Mouse (Mus musculus): ENCODE measurements around the gene Ajm1. TPM values are rescaled to one million over a fixed set of nuclear protein-coding genes. Genes with fewer than 3 reads are reported as not detected.
A peak's percentile ranks its signal among the peaks of the same experiment; 100 is the strongest.

The Ajm1 gene
- 14.5 and 18.9 TPM in 2 replicates for polyA plus RNA-seq (2015; fragmentation: Nextera tagmentation; extraction: Ambion mirVana)

DNA sequence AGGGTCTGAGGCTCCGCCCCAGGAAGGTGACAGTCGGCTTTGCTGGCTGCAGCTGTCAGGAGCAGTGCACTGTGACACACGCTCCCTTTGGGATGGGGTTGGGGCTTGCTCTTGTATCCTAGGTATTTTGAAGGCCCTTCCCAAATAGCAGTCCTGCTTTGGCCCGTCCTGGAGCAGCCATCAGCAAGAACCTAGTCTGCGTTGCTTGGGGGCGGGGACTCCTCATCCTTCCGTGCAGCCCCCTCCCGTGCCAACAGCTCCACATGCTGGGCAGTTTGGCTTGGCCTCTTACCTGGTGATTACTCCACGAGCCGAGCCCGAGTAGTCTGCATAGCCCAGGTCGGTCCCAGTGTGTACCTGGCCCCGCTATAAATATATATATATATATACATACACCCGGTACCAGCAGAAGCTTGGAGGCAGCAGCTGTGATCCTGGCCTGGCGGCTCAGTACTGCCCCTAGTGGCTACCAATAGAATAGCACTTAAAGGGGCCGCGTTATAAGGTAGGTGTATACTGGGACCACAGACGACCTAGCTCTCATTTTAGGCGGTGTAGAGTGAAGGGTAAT lies at the start of gene Ajm1:
TSS of gene Ajm1 (minus strand) at position 464 of the 571 bp plus-strand sequence.
- H3K4me1 ChIP-seq, result peaks cover 73% of the 10 kb centered on the region
- peaks cover 36% of the 10 kb centered on the region for H3K36me3 ChIP-seq
- no peaks in the 10 kb centered on the region for H3K9me3 ChIP-seq (replicated peaks)
- peaks cover 44% of the 10 kb centered on the region for H3K27me3 ChIP-seq (replicated peaks)
- H3K9ac ChIP-seq (replicated peaks), result peak within 1 kb of the TSS; percentile 62
- peak within 1 kb of the TSS; percentile 84 for H3K4me2 ChIP-seq
- WGBS, result 5% methylated on average over 19 of the region's 19 CpGs
- peak within 1 kb of the TSS; percentile 60 for H3K4me3 ChIP-seq (replicated peaks)
- H3K27ac ChIP-seq (replicated peaks), result peak within 1 kb of the TSS; percentile 71
- ATAC-seq (ENCODE audit: low FRiP score), result peak; percentile 78

DNA sequence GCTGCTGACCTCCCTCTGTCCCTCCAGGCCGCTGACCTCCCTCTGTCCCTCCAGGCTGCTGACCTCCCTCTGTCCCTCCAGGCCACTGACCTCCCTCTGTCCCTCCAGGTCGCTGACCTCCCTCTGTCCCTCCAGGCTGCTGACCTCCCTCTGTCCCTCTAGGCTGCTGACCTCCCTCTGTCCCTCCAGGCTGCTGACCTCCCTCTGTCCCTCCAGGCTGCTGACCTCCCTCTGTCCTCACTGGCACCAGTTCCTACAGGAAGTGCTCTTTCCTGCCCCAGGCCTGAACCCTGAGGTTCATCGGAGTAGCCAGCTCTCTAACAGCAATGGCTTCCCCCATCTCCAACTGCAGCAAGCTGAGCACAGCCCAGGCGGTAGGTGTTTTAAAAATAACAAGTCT lies 47.2 kb upstream of the Ajm1 start:
- Histone ChIP-seq H3K4me3 (replicated peaks) (no peak overlapping the region), H3K27me3 (replicated peaks) (no peaks in the 10 kb centered on the region)

DNA sequence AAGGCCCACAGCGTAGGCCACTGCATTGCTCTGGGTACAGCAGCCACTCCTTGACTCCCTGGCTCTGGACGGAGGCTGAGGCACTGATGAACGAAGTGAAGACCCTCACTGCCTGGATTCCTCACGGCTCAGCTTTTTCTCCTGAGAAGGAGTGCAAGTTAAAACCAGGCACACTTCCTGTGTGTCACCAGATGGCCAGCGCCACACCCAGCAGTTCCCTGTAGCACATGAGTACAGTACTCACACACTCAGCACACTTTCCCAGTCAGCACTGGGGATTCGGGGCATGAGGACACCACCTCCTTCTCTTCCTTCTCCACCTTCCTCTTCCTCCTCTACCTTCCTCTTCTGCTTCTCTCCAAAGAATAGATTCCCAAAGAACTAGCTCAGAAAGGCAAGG lies 46.3 kb upstream of the Ajm1 start, which contains the start of gene Fcna:
TSS of gene Fcna (minus strand) at position 220 of the 400 bp plus-strand sequence.
- Histone ChIP-seq H3K4me3 (replicated peaks) (no peak within 1 kb of the TSS), H3K4me1 (no peaks in the 10 kb centered on the region), H3K9me3 (replicated peaks) (no peaks in the 10 kb centered on the region), H3K4me2 (no peak within 1 kb of the TSS), H3K27ac (replicated peaks) (no peak within 1 kb of the TSS), H3K27me3 (replicated peaks) (no peaks in the 10 kb centered on the region), H3K9ac (replicated peaks) (no peak within 1 kb of the TSS), H3K36me3 (no peaks in the 10 kb centered on the region)
- no peak for ATAC-seq (ENCODE audit: low FRiP score)
- WGBS, result 93% methylated on average over 6 of the region's 6 CpGs

More for the DNA sequence above, 47.2 kb upstream of the Ajm1 start:
- Histone ChIP-seq H3K9me3 (replicated peaks) (no peaks in the 10 kb centered on the region), H3K27ac (replicated peaks) (no peak overlapping the region), H3K4me1 (no peaks in the 10 kb centered on the region), H3K9ac (replicated peaks) (no peak overlapping the region), H3K4me2 (no peak overlapping the region), H3K36me3 (no peaks in the 10 kb centered on the region)
- 49% methylated on average over 4 of the region's 4 CpGs for WGBS
- ATAC-seq (ENCODE audit: low FRiP score), result no peak

DNA sequence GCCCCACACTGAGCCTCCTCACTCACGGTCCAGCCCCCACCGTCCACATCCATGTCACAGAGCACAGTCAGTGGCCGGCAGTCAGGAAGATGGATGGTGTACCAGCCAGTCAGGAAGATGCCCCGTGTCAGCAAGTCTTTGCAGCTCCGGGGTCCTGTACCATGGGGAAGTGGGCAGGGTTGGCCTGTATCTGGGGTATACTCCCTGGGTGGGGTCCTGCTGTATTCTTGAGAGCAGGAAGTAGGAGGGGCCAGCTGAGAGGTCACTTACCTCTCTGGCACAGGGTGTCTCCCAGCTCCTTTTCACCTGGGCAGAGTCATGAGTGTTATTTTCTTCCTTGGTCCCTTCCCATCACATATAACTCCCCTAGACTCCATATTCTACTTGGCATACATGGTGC lies 44.4 kb upstream of the Ajm1 start:
- ATAC-seq (ENCODE audit: low FRiP score), result no peak
- no peaks in the 10 kb centered on the region for H3K9me3 ChIP-seq (replicated peaks)
- 51% methylated on average over 5 of the region's 5 CpGs for WGBS
- H3K9ac ChIP-seq (replicated peaks), result no peak overlapping the region
- H3K36me3 ChIP-seq, result no peaks in the 10 kb centered on the region
- H3K4me1 ChIP-seq, result peaks cover 9% of the 10 kb centered on the region
- H3K4me2 ChIP-seq, result no peak overlapping the region
- H3K4me3 ChIP-seq (replicated peaks), result no peak overlapping the region
- H3K27ac ChIP-seq (replicated peaks), result no peak overlapping the region
- no peaks in the 10 kb centered on the region for H3K27me3 ChIP-seq (replicated peaks)

DNA sequence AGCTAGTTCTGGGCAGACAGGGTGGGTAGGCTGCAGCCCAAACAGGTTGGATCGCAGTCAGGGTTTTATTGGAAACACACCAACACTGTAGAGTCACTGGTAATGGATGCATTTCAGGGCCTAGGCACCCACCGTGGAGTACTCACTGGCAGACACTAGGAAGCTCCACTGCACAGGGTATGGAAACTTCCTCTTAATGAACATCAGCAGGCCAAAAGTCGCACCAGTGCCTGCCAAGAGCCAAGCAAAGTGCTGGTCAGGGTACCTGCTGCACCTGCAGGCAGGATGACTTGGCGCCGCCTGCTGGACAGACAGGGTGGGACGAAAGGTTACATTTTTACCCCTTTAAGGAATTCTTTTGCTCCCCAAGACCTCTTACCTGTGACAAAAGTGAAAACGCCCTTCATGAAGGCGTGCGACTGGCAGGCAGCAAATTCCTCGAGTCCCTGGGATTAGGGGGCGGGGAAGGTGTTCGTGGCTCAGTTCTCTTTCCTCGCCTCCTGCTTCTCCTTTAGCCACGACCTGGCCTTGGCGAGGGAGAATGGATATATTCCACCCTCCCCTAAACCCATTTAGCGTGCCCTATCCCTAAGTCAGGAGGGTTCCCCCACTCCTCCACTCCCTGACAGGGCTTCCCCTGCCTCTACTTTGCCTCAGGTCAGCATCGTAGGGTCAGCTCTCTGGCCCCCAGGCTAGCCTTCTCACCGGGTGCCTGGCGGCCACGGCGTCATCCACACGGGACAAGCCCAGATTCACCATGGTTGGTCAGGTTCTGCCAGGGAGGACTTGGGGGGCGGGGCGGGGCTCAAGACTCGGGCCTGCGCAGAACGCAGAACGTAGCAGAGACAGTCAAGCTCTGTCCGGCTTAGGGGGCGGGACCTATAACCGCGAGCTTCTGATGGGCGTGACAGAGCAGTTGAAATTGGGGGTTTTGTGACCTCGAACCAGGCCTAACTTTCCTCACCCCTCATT lies 40.0 kb upstream of the Ajm1 start, which contains the start of gene Tmem141:
TSS of gene Tmem141 (minus strand) at position 777 of the 972 bp plus-strand sequence.
- Histone ChIP-seq H3K9ac (replicated peaks) (peak within 1 kb of the TSS; percentile 55), H3K9me3 (replicated peaks) (no peaks in the 10 kb centered on the region), H3K4me3 (replicated peaks) (peak within 1 kb of the TSS; percentile 55), H3K4me2 (peak within 1 kb of the TSS; percentile 83), H3K27me3 (replicated peaks) (peaks cover 20% of the 10 kb centered on the region), H3K36me3 (no peaks in the 10 kb centered on the region), H3K27ac (replicated peaks) (peak within 1 kb of the TSS; percentile 75), H3K4me1 (peaks cover 15% of the 10 kb centered on the region)
- peak; percentile 94 for ATAC-seq (ENCODE audit: low FRiP score)
- 7% methylated on average over 34 of the region's 34 CpGs for WGBS

DNA sequence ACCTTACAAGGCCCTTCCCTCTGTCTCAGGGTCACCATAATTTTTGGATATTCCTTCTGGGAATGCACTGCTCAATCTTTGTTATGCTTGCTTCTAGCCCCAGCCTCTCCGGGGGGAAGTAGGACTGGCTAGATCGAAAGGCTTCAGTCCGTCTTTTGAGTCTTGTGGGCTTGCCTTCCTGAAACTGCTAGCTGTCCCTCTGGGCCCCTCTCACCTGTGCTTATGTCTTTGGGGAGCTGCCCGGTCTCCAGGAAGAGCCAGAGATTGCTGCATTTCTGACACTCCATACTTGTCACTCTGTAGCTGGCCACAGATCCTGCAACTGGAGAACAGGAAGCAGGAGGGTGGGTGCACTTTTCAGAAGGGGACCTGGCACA lies 39.3 kb upstream of the Ajm1 start:
- H3K36me3 ChIP-seq, result no peaks in the 10 kb centered on the region
- H3K27ac ChIP-seq (replicated peaks), result peak overlapping the region; percentile 75; the same call in 1 of the 2 replicates
- WGBS, result 88% methylated on average over 4 of the region's 4 CpGs

DNA sequence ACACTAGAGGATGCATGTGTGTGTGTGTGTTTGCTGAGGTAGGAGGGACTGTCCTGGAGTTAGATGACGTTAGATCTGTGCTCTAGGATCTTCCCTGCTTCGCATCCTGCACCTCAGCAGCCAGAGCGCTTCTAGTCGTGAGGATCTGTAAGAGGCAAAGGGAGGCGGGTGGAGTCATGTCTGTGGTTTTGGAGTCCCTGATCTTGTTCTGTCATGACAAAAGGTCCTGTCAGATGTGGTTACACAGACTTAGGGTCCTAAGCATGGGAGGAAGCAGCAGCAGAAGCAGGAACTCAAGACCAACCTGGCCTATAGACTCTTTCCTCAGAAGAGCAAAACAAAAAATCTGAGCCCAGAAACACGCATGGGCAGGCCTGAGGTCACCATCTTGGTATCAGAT lies 38.8 kb upstream of the Ajm1 start:
- no peak overlapping the region for H3K4me3 ChIP-seq (replicated peaks)
- H3K9me3 ChIP-seq (replicated peaks), result no peaks in the 10 kb centered on the region
- ATAC-seq (ENCODE audit: low FRiP score), result no peak
- H3K4me1 ChIP-seq, result peaks cover 20% of the 10 kb centered on the region
- WGBS, result 85% methylated on average over 6 of the region's 6 CpGs
- peaks cover 31% of the 10 kb centered on the region for H3K27me3 ChIP-seq (replicated peaks)
- H3K9ac ChIP-seq (replicated peaks), result no peak overlapping the region
- no peaks in the 10 kb centered on the region for H3K36me3 ChIP-seq
- peak overlapping the region; percentile 83; the same call in 1 of the 2 replicates for H3K4me2 ChIP-seq
- H3K27ac ChIP-seq (replicated peaks), result no peak overlapping the region

More for the DNA sequence above, 39.3 kb upstream of the Ajm1 start:
- peaks cover 27% of the 10 kb centered on the region for H3K27me3 ChIP-seq (replicated peaks)
- no peak for ATAC-seq (ENCODE audit: low FRiP score)
- peak overlapping the region; percentile 55 for H3K4me3 ChIP-seq (replicated peaks)
- H3K4me2 ChIP-seq, result peak overlapping the region; percentile 83
- H3K9me3 ChIP-seq (replicated peaks), result no peaks in the 10 kb centered on the region
- peaks cover 20% of the 10 kb centered on the region for H3K4me1 ChIP-seq
- H3K9ac ChIP-seq (replicated peaks), result peak overlapping the region; percentile 55; the same call in 1 of the 2 replicates

DNA sequence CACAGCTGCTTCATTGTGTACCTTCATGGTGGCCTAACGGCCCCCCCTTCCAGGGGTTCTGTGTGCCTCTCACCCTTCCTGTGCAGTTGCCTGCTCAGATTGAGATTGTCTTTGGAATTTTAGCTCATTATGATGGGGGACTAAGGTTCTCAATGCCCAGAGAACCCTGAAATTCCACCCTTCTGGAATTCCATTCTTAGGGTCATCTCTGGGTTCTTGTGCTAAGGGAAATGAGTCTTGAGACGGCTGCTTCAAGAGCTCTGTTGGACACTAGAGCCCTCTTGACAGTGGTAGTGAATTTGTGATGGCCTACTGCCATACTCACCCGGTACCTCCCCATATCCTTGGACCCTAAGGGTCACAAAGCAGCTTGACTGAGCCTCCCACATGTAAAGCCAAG lies 36.0 kb upstream of the Ajm1 start, which contains the start of gene Ccdc183:
TSS of gene Ccdc183 (minus strand) at position 101 of the 400 bp plus-strand sequence.
- peaks cover 20% of the 10 kb centered on the region for H3K4me1 ChIP-seq
- no peaks in the 10 kb centered on the region for H3K36me3 ChIP-seq
- WGBS, result 75% methylated on average over 3 of the region's 3 CpGs
- no peak for ATAC-seq (ENCODE audit: low FRiP score)
- no peak within 1 kb of the TSS for H3K9ac ChIP-seq (replicated peaks)
- no peak within 1 kb of the TSS for H3K27ac ChIP-seq (replicated peaks)
- H3K27me3 ChIP-seq (replicated peaks), result peaks cover 48% of the 10 kb centered on the region
- 0 out of 2 replicates have a peak within 1 kb of the TSS, but pooled peaks have one; percentile 17 for H3K4me2 ChIP-seq
- H3K4me3 ChIP-seq (replicated peaks), result no peak within 1 kb of the TSS
- no peaks in the 10 kb centered on the region for H3K9me3 ChIP-seq (replicated peaks)

DNA sequence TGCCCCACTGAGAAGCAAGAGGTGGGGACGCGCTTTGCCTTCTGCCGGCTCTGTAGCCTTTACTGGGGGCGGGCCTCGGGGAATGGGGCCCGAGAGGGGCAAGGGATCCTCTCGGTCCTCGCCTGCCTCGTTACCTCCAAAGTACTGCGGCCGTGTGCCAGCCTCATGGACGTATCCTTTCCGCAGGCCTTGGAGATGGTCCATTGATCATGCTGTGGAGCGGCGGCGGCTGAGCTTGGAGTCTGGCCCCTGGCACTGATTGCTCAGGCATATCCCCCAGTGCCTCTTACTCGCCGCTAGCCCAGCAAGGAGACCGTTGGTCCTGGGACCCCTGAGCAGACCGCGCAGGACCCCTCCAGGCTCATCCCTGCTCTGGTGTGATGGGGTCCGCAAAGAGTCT lies 34.8 kb upstream of the Ajm1 start:
- Histone ChIP-seq H3K4me2 (peak overlapping the region; percentile 17; the same call in 1 of the 2 replicates), H3K9me3 (replicated peaks) (no peaks in the 10 kb centered on the region), H3K9ac (replicated peaks) (no peak overlapping the region), H3K4me1 (peaks cover 15% of the 10 kb centered on the region), H3K4me3 (replicated peaks) (no peak overlapping the region), H3K27me3 (replicated peaks) (peaks cover 48% of the 10 kb centered on the region), H3K27ac (replicated peaks) (no peak overlapping the region), H3K36me3 (no peaks in the 10 kb centered on the region)
- no peak for ATAC-seq (ENCODE audit: low FRiP score)
- WGBS, result 18% methylated on average over 22 of the region's 22 CpGs

DNA sequence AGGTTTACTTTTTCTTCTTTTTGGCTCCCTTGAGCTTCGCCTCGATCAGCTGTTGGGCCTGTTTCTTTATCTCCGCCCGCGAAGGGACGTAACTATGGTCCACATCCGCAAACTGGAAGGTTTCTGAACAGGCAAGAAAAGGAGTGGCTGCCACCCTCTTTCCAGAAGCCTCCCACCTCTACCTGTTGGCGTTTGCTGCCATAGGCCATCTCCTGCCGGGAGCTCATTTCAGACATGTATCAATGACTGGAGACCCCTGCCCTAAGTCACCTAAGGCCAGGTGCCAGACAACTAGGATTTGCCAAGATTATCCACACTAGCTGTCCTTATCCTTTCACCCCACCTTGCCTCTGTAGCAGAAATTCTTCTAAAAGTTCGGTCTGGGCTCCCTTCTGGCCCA lies 27.1 kb upstream of the Ajm1 start:
- peak overlapping the region; percentile 29; the same call in 1 of the 2 replicates for H3K9ac ChIP-seq (replicated peaks)
- ATAC-seq (ENCODE audit: low FRiP score), result peak; percentile 26
- H3K27me3 ChIP-seq (replicated peaks), result 0 out of 2 replicates have a peak, but pooled peaks cover 4% of the 10 kb centered on the region
- WGBS, result 67% methylated on average over 10 of the region's 10 CpGs
- no peaks in the 10 kb centered on the region for H3K36me3 ChIP-seq
- H3K27ac ChIP-seq (replicated peaks), result peak overlapping the region; percentile 94
- no peaks in the 10 kb centered on the region for H3K9me3 ChIP-seq (replicated peaks)
- H3K4me2 ChIP-seq, result peak overlapping the region; percentile 65
- H3K4me3 ChIP-seq (replicated peaks), result peak overlapping the region; percentile 96
- peaks cover 30% of the 10 kb centered on the region for H3K4me1 ChIP-seq

DNA sequence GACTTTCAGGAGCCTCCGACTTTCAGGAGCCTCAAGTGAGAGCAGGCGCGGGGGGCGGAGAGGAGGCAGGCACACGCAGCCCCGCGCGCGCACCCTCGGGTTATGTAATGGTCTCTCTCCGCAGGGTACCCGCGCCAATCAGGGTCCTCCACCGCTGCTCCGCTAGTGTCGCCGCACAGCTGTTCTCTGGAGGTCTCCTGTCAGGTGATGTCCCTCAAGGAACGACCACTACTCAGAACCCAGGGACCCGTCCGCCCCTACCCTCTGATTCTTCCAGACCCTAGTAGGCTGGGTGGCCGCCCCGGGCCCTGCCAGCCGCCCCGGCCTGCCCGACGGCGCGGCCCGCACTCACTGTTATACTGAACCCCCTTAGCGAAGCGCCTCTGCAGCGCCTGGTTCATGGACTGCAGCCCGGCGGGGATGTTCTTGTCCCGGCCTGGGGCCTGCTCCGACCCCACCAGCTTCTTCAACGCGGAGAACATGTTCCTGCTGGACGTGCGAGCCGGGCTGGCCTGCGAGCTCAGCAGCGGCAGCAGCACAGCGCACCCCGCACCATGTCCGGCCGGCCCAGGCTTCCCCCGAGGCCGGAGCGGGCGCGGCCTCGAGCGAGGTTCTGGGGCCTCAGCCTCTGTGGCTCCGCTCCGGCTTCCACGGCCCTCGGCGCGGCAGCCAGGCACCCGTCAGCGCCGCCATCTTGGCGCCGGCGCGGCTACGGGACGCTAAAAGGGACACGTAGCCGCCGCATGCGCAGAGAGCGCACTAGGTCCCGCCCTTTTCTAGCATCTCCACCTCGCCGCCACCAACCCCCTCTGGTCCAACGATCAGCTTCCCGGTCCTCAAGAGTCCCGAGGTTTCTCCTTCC lies 26.4 kb upstream of the Ajm1 start, which contains the start of gene Rabl6:
TSS of gene Rabl6 (minus strand) at position 761 of the 862 bp plus-strand sequence.
- Histone ChIP-seq H3K9me3 (replicated peaks) (no peaks in the 10 kb centered on the region), H3K4me3 (replicated peaks) (peak within 1 kb of the TSS; percentile 96), H3K4me2 (peak within 1 kb of the TSS; percentile 65), H3K4me1 (peaks cover 30% of the 10 kb centered on the region), H3K27me3 (replicated peaks) (no peaks in the 10 kb centered on the region), H3K36me3 (no peaks in the 10 kb centered on the region), H3K9ac (replicated peaks) (peak within 1 kb of the TSS; percentile 99), H3K27ac (replicated peaks) (peak within 1 kb of the TSS; percentile 94)
- WGBS, result under 1% methylated on average over 80 of the region's 80 CpGs
- ATAC-seq (ENCODE audit: low FRiP score), result peak; percentile 93

Data from neural tube, embryonic 15.5 days (tissue).